Mouse (Mus musculus) ES-Bruce4 (cell line): Measurements from ENCODE around the gene Pcna.

ENCODE experiments used
- CTCF ChIP-seq: IDR thresholded peaks from one replicate; pipeline ENCODE4 v1.8.1; 2011; ENCODE audit warnings: low read depth, low read length
- EP300 ChIP-seq: IDR thresholded peaks from 2 replicates; pipeline ENCODE4 v1.6.1; 2011; ENCODE audit warnings: low read depth, low read length; ENCODE audit not compliant: insufficient read depth
- POLR2A ChIP-seq: IDR thresholded peaks from one replicate; pipeline ENCODE4 v1.8.1; 2011; ENCODE audit warnings: low read length; ENCODE audit not compliant: insufficient read depth

DNA sequence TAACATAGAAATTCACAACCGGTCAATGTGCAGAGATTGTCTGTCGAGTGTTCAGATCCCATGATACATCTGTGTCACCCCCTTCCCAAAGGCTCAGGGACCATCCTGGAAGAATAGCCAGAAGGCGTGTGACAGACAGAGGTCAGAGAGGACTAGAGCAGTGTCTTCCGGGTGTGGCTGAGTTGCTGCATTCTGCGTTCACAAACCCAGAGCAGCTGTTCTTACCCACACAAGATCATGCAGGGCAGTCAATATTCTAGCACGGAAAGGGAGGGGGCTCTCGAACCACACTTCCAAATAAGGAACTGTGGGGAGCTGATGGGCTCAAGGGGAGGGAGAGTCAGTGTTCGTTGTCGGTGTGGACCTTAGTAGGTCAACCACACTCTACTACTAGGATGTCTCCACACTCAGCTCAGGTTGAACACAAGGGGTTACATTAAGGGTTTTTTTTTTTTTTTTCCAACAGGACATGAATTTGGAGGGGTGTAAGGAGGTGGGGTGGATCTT, 42.3 kb downstream of the Pcna start:
- TF ChIP-seq CTCF = no peak
- no peak for TF ChIP-seq EP300
- TF ChIP-seq POLR2A = no peak
